Comparison of ENCODE assay signal across 11 mouse cellular contexts in the genomic region with DNA sequence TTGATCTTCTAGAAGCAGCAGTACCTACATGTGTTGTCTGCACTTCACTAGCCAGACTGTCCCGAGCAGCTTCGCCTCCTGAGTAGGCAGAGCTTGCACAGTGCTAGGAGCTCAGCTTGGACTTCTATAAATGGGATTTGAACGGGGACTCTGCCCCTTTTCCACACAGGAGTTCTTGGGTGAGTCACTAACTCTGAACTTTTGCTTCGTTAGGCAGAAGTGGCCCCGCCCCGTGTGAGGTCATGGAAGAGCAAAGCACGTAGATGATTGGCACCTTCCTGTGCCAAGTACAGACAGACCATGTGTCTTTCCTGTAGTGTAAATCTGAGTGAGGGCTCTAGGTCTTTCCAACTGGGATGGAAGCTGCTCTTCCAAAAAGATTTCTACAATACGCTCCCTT.
DNase-seq lines count a peak whose midpoint lies in the region; ATAC-seq and TF ChIP-seq lines count a peak whose summit lies in the region.
"Had no signal": no experiment of that assay in that cellular context is flagged by ENCODE, and none has a peak within 500 bp of the region (broad histone marks: within the 10 kb centered on the region; RNA-seq: fewer than 3 reads in every experiment).

No protein-coding gene starts in this region.

- H3K36me3 ChIP-seq in intestine, embryonic 14.5 days (ENCODE audit: control insufficient read depth, insufficient read depth, low read length) = no peaks in the 10 kb centered on the region
- peaks cover 4% of the 10 kb centered on the region for H3K36me3 ChIP-seq in myocyte (ENCODE audit: control insufficient read depth, insufficient read depth)

- H3K27me3 ChIP-seq in intestine, embryonic 14.5 days (replicated peaks; ENCODE audit: control insufficient read depth, insufficient read depth, low read length) = no peaks in the 10 kb centered on the region
- H3K27me3 ChIP-seq in myocyte (ENCODE audit: control insufficient read depth, insufficient read depth, insufficient read length) = no peaks in the 10 kb centered on the region
- H3K27me3 ChIP-seq: midbrain, embryonic 12.5 days had no signal

- H3K4me2 ChIP-seq in intestine, embryonic 14.5 days (ENCODE audit: low read length) = no peak overlapping the region
- peak overlapping the region; percentile 9 for H3K4me2 ChIP-seq in myocyte (ENCODE audit: low read depth)
- H3K4me2 ChIP-seq: midbrain, embryonic 12.5 days had no signal

- 83% methylated on average over 8 of the region's 8 CpGs for WGBS in intestine, embryonic 14.5 days

- H3K27ac ChIP-seq in intestine, embryonic 14.5 days (ENCODE audit: low read depth) = no peak overlapping the region
- H3K27ac ChIP-seq: midbrain, embryonic 12.5 days had no signal

- H3ac ChIP-seq in myocyte (ENCODE audit: control insufficient read depth, insufficient read length) = no peak overlapping the region

- no peaks in the 10 kb centered on the region for H3K79me2 ChIP-seq in myocyte (ENCODE audit: control insufficient read depth, insufficient read depth)

- no peak overlapping the region for H3K4me3 ChIP-seq in intestine, embryonic 14.5 days (ENCODE audit: low read depth, low read length)
- H3K4me3 ChIP-seq in myocyte = no peak overlapping the region
- H3K4me3 ChIP-seq: midbrain, embryonic 12.5 days had no signal

- no peak overlapping the region for H3K9ac ChIP-seq in intestine, embryonic 14.5 days (ENCODE audit: low read length)
- H3K9ac ChIP-seq: midbrain, embryonic 12.5 days had no signal

- no peaks in the 10 kb centered on the region; the same call in 1 of the 2 replicates for H3K4me1 ChIP-seq in intestine, embryonic 14.5 days (replicated peaks; ENCODE audit: control insufficient read depth, insufficient read depth, low read length)
- H3K4me1 ChIP-seq: midbrain, embryonic 12.5 days had no signal

- peak; percentile 24 to 29 for DNase-seq in cerebellum, adult 18-20 months
- DNase-seq in cerebellum, adult 11 months = no peak
- peak; percentile 48 for DNase-seq in testis, postnatal 10 days (ENCODE audit: low spot score)
- DNase-seq in testis, postnatal 14 days (ENCODE audit: low spot score) = no peak
- no peak for DNase-seq in intestine, embryonic 14.5 days (ENCODE audit: low spot score)
- no peak for DNase-seq in ovary, adult 18-20 months (ENCODE audit: low spot score)
- no peak for DNase-seq in embryo, embryonic 10 days (ENCODE audit: low spot score)
- DNase-seq: heart, postnatal 10 days; right cerebral cortex, adult 18-20 months had no signal

- TF ChIP-seq POLR2A in myocyte (IDR thresholded peaks at IDR 0.05; ENCODE audit: insufficient read length, low read depth) = no peak

- no peaks in the 10 kb centered on the region for H3K9me3 ChIP-seq in intestine, embryonic 14.5 days (ENCODE audit: control insufficient read depth, low read length)

- ATAC-seq in intestine, embryonic 14.5 days (replicated peaks; ENCODE audit: low FRiP score, low TSS enrichment, low read depth) = peak; percentile 33; the same call in 1 of the 2 replicates

TF ChIP-seq in myocyte, 11 proteins besides CTCF, POLR2A, EP300 and RAD21:
- no peak for TF ChIP-seq MYOD1 (IDR thresholded peaks at IDR 0.05; ENCODE audit: control insufficient read depth in 1 of 3, insufficient read length in 2 of 3, low read depth in 2 of 3)
- no peak for TF ChIP-seq POLR2AphosphoS2 (IDR thresholded peaks at IDR 0.05; ENCODE audit: insufficient read length, low read depth)
- no peak for TF ChIP-seq E2F4 (IDR thresholded peaks at IDR 0.05; ENCODE audit: insufficient read depth)
- TF ChIP-seq MAX (IDR thresholded peaks at IDR 0.05; ENCODE audit: low read depth) = no peak
- no peak for TF ChIP-seq CEBPB (IDR thresholded peaks at IDR 0.05; ENCODE audit: insufficient read depth, poor library complexity, severe bottlenecking)
- TF ChIP-seq SRF (IDR thresholded peaks at IDR 0.05; ENCODE audit: control insufficient read depth, insufficient read length, low read depth) = no peak
- no peak for TF ChIP-seq TCF12 (IDR thresholded peaks at IDR 0.05; ENCODE audit: insufficient read depth, poor library complexity, severe bottlenecking)
- no peak for TF ChIP-seq REST (IDR thresholded peaks at IDR 0.05; ENCODE audit: insufficient read depth, insufficient read length)
TF ChIP-seq in myocyte: peak in this region for 0.

Comparison
In these comparisons a context has a peak if more than half of its experiments do, and no peak if none do; other contexts are left out.
1. DNase-seq: peak in cerebellum, adult 18-20 months (2 of 2) and testis, postnatal 10 days (single experiment); none in cerebellum, adult 11 months (single experiment), testis, postnatal 14 days (single experiment), intestine, embryonic 14.5 days (single experiment), ovary, adult 18-20 months (single experiment) and embryo, embryonic 10 days (single experiment).